Mouse (Mus musculus) hematopoietic stem cell, adult 5-6 weeks (primary cell): ENCODE measurements around the gene Fbxl19. TPM values are rescaled to one million over a fixed set of nuclear protein-coding genes. Genes with fewer than 3 reads are reported as not detected.
A peak's percentile ranks its signal among the peaks of the same experiment; 100 is the strongest.
"Not testable (repeated sequence)": the region's sequence is repeated elsewhere in the genome, so short reads cannot be mapped to it uniquely, and the experiment has no call there.

ENCODE experiments used
- ATAC-seq, 2 experiments: fragments of 125-278 bp in 1 of 2; replicated peaks in 1 of 2; 2 replicates each; pipeline ENCODE4 v1.8.0; 2016 to 2017; ENCODE audit warnings: inconsistent platforms in 2 of 2, mild to moderate bottlenecking in 2 of 2, moderate number of reproducible peaks in 2 of 2, low read depth in 1 of 2, moderate TSS enrichment in 1 of 2; ENCODE audit not compliant: low FRiP score in 2 of 2, poor library complexity in 2 of 2, severe bottlenecking in 2 of 2, insufficient read depth in 1 of 2, low TSS enrichment in 1 of 2
- total RNA-seq: library from RNA; stranded (forward); fragments of 172-1452, 232-1000 nt; gene quantifications from 2 replicates; pipeline ENCODE4 v1.2.3, GENCODE M21; 2017

Gene Fbxl19
- total RNA-seq, 1 experiment from 2014 or later = 18.5 TPM

- peak; percentile 51 to 53; a peak in 1 of 4 replicates for ATAC-seq
Observed at GRCm38 (mm10) chr7:127759716-127760115, 15.4 kb downstream of the Fbxl19 start.

- ATAC-seq = no peak
Observed at GRCm38 (mm10) chr7:127760478-127760877, 16.1 kb downstream of the Fbxl19 start.

- peak; percentile 67 to 76; a peak in 1 of 4 replicates for ATAC-seq
Observed at GRCm38 (mm10) chr7:127761026-127761425, 16.7 kb downstream of the Fbxl19 start.

- ATAC-seq = no peak
Observed at GRCm38 (mm10) chr7:127763642-127764041, 19.3 kb downstream of the Fbxl19 start.

GRCm38 (mm10) chr7:127765756-127766155 lies 21.4 kb downstream of the Fbxl19 start:
- no peak for ATAC-seq

GRCm38 (mm10) chr7:127766851-127767609 lies 22.7 kb downstream of the Fbxl19 start:
- ATAC-seq = no peak

GRCm38 (mm10) chr7:127767671-127768345 lies 23.5 kb downstream of the Fbxl19 start:
- no peak for ATAC-seq

- ATAC-seq = no peak
Observed at GRCm38 (mm10) chr7:127768346-127768996, 24.1 kb downstream of the Fbxl19 start.

GRCm38 (mm10) chr7:127768997-127769593 lies 24.8 kb downstream of the Fbxl19 start:
- peak; percentile 66 to 81 for ATAC-seq

GRCm38 (mm10) chr7:127769651-127770038 lies 25.3 kb downstream of the Fbxl19 start, which contains the start of gene Orai3:
Orai3 (plus strand) TSS chr7:127769815.
- peak; percentile 68 for ATAC-seq

- peak in 1 of 2 experiments; percentile 5; a peak in 1 of 4 replicates for ATAC-seq
Observed at GRCm38 (mm10) chr7:127770039-127770905, 25.9 kb downstream of the Fbxl19 start.

- no peak for ATAC-seq
Observed at GRCm38 (mm10) chr7:127771262-127771661, 26.9 kb downstream of the Fbxl19 start.

- ATAC-seq = no peak
Observed at GRCm38 (mm10) chr7:127772080-127772479, 27.7 kb downstream of the Fbxl19 start.

- no peak for ATAC-seq
Observed at GRCm38 (mm10) chr7:127772557-127772956, 28.2 kb downstream of the Fbxl19 start.

- peak; percentile 35 to 42; a peak in 3 of 4 replicates for ATAC-seq
Observed at GRCm38 (mm10) chr7:127773664-127774384, 29.5 kb downstream of the Fbxl19 start.

GRCm38 (mm10) chr7:127775837-127776236 lies 31.5 kb downstream of the Fbxl19 start:
- ATAC-seq = not testable (repeated sequence)
